Mouse (Mus musculus): ENCODE data around the gene Ntrk2. TPM values are rescaled to one million over a fixed set of nuclear protein-coding genes. Genes with fewer than 3 reads are reported as not detected.

Gene Ntrk2
- polyA plus RNA-seq, 1 experiment from 2014 or later: 51.5 TPM

- ATAC-seq (ENCODE audit: low FRiP score) (no peak), DNase-seq (ENCODE audit: low spot score) (no peak)
- H3K4me3 ChIP-seq (ENCODE audit: low read depth, low read length): no peak overlapping the region
- no peak overlapping the region for H3K9ac ChIP-seq (ENCODE audit: low read depth, low read length)
- no peaks in the 10 kb centered on the region; the same call in 1 of the 2 replicates for H3K4me1 ChIP-seq (replicated peaks; ENCODE audit: control insufficient read depth, insufficient read depth, low read length)
- H3K27ac ChIP-seq (ENCODE audit: low read depth, low read length): no peak overlapping the region
- H3K36me3 ChIP-seq (ENCODE audit: control insufficient read depth, insufficient read depth, low read length): no peaks in the 10 kb centered on the region
- no peak overlapping the region for H3K4me2 ChIP-seq (replicated peaks; ENCODE audit: low read depth, low read length)
- no peaks in the 10 kb centered on the region for H3K9me3 ChIP-seq (ENCODE audit: control insufficient read depth, low read length)
- 66% methylated on average over 5 of the region's 5 CpGs for WGBS
- no peaks in the 10 kb centered on the region for H3K27me3 ChIP-seq (ENCODE audit: control insufficient read depth, insufficient read depth, low read length)
Measured at GRCm38 (mm10) chr13:58972511-58972910, 166.1 kb downstream of the Ntrk2 start.

DNA sequence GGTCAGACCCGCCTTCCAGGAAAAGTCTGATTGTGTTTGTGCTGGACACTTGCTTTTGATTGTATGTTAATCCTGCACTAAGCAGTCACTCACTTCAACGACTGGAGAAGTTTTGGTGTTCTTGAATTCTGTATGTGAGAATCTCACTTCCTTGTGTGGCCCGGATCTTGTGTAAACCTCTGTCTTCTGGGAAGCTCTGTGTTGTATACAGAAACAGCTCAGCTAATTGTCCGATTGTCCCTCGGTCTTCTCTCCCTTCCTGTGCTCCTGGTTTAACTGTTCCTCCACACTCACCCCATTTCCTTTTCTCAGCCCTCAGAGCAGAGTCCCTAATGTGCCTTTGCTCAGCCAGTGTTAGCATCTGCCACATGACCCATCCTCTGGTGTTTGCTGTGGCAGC lies 190.1 kb downstream of the Ntrk2 start:
- ATAC-seq (ENCODE audit: low FRiP score) (no peak), DNase-seq (ENCODE audit: low spot score) (no peak)
- Histone ChIP-seq H3K4me3 (ENCODE audit: low read depth, low read length) (no peak overlapping the region), H3K36me3 (ENCODE audit: control insufficient read depth, insufficient read depth, low read length) (no peaks in the 10 kb centered on the region), H3K4me1 (replicated peaks; ENCODE audit: control insufficient read depth, insufficient read depth, low read length) (no peaks in the 10 kb centered on the region), H3K9me3 (ENCODE audit: control insufficient read depth, low read length) (no peaks in the 10 kb centered on the region), H3K4me2 (replicated peaks; ENCODE audit: low read depth, low read length) (no peak overlapping the region), H3K27ac (ENCODE audit: low read depth, low read length) (no peak overlapping the region), H3K27me3 (ENCODE audit: control insufficient read depth, insufficient read depth, low read length) (no peaks in the 10 kb centered on the region), H3K9ac (ENCODE audit: low read depth, low read length) (no peak overlapping the region)
- WGBS: 89% methylated on average over 5 of the region's 5 CpGs

DNA sequence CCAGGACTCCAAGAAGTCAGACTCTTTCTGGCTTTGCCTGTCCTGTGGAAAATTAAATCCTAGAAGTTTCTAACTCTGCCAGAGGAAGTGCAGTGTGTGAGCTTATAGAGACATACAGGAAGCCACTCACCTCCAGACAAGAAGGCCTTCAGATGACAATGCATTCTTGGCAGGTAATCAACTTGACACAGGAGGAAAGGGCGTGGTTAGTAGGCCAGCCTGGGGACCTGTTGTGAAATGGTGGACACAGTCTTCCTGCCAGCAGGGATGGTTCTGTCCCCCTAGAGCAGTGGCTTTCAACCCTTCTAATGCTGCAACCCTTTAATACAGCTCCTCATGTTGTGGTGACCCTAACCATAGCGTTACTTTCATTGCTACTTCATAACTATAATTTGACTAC lies 191.4 kb downstream of the Ntrk2 start:
- Histone ChIP-seq H3K9ac (ENCODE audit: low read depth, low read length) (no peak overlapping the region), H3K4me1 (replicated peaks; ENCODE audit: control insufficient read depth, insufficient read depth, low read length) (no peaks in the 10 kb centered on the region), H3K4me3 (ENCODE audit: low read depth, low read length) (no peak overlapping the region), H3K27me3 (ENCODE audit: control insufficient read depth, insufficient read depth, low read length) (no peaks in the 10 kb centered on the region), H3K9me3 (ENCODE audit: control insufficient read depth, low read length) (no peaks in the 10 kb centered on the region), H3K4me2 (replicated peaks; ENCODE audit: low read depth, low read length) (no peak overlapping the region), H3K27ac (ENCODE audit: low read depth, low read length) (no peak overlapping the region), H3K36me3 (ENCODE audit: control insufficient read depth, insufficient read depth, low read length) (no peaks in the 10 kb centered on the region)
- no peak for DNase-seq (ENCODE audit: low spot score)
- whole genome bisulfite sequencing: 88% methylated on average over 2 of the region's 2 CpGs
- ATAC-seq (ENCODE audit: low FRiP score): no peak

GRCm38 (mm10) chr13:58999373-59000053 lies 193.1 kb downstream of the Ntrk2 start:
- WGBS: 63% methylated on average over 11 of the region's 11 CpGs
- H3K9ac ChIP-seq (ENCODE audit: low read depth, low read length): no peak overlapping the region
- H3K4me3 ChIP-seq (ENCODE audit: low read depth, low read length): no peak overlapping the region
- ATAC-seq (ENCODE audit: low FRiP score) (no peak), DNase-seq (ENCODE audit: low spot score) (no peak)
- H3K36me3 ChIP-seq (ENCODE audit: control insufficient read depth, insufficient read depth, low read length): no peaks in the 10 kb centered on the region
- no peaks in the 10 kb centered on the region for H3K9me3 ChIP-seq (ENCODE audit: control insufficient read depth, low read length)
- H3K4me1 ChIP-seq (replicated peaks; ENCODE audit: control insufficient read depth, insufficient read depth, low read length): no peaks in the 10 kb centered on the region
- no peak overlapping the region for H3K27ac ChIP-seq (ENCODE audit: low read depth, low read length)
- H3K27me3 ChIP-seq (ENCODE audit: control insufficient read depth, insufficient read depth, low read length): no peaks in the 10 kb centered on the region
- no peak overlapping the region for H3K4me2 ChIP-seq (replicated peaks; ENCODE audit: low read depth, low read length)

DNA sequence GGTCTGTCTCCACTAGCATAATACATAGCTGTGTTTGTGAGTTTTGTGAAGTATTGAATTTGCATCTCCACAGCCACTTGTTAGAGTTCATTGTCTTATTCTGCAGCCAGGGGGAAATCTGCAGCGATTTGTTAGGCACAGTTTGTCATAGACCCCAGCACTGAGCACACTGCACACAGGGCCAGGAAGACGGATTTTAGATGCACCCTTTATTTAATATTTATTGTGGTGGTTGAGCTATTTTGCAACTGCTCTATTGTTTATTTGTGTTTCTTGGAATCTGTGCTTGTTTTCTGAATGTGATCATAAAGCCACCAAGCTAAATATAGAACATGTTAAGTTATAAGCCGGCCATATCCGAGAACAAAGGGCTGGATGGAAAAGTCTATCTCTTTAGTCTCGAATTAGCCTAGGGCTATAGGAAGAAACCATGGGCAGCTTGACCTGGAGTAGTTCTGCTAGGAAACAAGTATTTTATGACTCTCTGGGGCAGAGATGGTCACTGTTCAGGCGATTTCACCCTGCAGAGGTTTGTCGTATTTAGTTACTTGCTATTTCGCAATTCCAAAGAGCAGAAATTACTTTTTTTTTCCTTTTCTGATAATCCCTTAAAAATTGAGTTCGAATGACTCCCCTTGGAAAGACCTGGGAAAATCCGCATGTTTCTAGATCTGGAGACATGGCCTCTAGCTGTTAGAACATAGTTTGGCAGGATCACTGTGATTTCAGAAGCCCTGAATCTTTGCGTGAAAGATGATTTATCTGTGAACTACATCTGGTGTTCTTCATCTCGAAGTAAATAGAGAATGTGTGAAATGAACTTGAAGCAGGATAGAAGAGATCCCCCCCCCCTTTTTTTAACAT lies 196.8 kb downstream of the Ntrk2 start:
- H3K9me3 ChIP-seq (ENCODE audit: control insufficient read depth, low read length): no peaks in the 10 kb centered on the region
- DNase-seq (ENCODE audit: low spot score): no peak
- H3K4me1 ChIP-seq (replicated peaks; ENCODE audit: control insufficient read depth, insufficient read depth, low read length): no peaks in the 10 kb centered on the region; the same call in 1 of the 2 replicates
- H3K27ac ChIP-seq (ENCODE audit: low read depth, low read length): no peak overlapping the region
- no peak overlapping the region for H3K9ac ChIP-seq (ENCODE audit: low read depth, low read length)
- no peaks in the 10 kb centered on the region for H3K36me3 ChIP-seq (ENCODE audit: control insufficient read depth, insufficient read depth, low read length)
- H3K27me3 ChIP-seq (ENCODE audit: control insufficient read depth, insufficient read depth, low read length): no peaks in the 10 kb centered on the region
- no peak for ATAC-seq (ENCODE audit: low FRiP score)
- H3K4me3 ChIP-seq (ENCODE audit: low read depth, low read length): no peak overlapping the region
- WGBS: 80% methylated on average over 12 of the region's 12 CpGs
- H3K4me2 ChIP-seq (replicated peaks; ENCODE audit: low read depth, low read length): no peak overlapping the region

DNA sequence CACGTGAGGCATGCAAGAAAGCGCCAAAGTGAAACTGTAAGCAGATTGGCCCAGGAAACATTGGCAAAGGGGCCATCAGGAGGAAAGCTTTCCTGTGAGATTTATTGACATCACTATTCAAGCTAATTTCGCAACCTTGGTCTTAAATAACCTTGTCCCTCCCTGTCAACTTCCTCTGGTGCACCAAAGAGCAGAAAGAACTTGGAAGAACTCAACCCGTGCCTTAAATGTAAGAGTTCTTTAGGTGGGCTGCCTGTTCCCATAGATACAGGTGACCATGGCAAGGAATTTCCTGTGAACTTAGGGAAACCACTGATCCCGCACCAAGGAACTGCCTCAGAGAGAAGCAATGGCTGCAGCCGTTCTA lies 197.4 kb downstream of the Ntrk2 start:
- Histone ChIP-seq H3K4me1 (replicated peaks; ENCODE audit: control insufficient read depth, insufficient read depth, low read length) (no peaks in the 10 kb centered on the region; the same call in 1 of the 2 replicates), H3K4me3 (ENCODE audit: low read depth, low read length) (no peak overlapping the region), H3K9ac (ENCODE audit: low read depth, low read length) (no peak overlapping the region), H3K27me3 (ENCODE audit: control insufficient read depth, insufficient read depth, low read length) (no peaks in the 10 kb centered on the region), H3K4me2 (replicated peaks; ENCODE audit: low read depth, low read length) (no peak overlapping the region), H3K27ac (ENCODE audit: low read depth, low read length) (no peak overlapping the region), H3K36me3 (ENCODE audit: control insufficient read depth, insufficient read depth, low read length) (no peaks in the 10 kb centered on the region), H3K9me3 (ENCODE audit: control insufficient read depth, low read length) (no peaks in the 10 kb centered on the region)
- DNase-seq (ENCODE audit: low spot score) (no peak), ATAC-seq (ENCODE audit: low FRiP score) (no peak)
- 54% methylated on average over 6 of the region's 6 CpGs for WGBS

DNA sequence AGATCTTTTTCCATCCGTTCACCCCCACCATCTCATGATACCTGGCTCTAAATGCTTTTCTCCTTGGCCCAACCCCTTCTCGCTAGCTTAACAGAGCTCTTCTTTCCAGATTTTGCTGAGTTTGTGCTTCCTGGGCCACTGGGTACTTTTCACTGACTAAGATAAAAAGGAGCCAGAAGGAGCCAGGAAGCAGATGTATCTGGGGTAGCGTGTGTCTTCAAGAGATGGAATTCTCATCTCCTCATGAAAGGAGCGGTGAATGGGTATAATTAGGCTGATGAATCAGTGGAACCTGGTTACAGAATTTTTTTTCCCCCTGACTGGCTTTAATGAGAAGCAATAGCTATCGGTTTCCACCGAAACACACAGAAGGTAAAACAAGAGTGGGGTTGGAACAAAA lies 198.2 kb downstream of the Ntrk2 start:
- ATAC-seq (ENCODE audit: low FRiP score): no peak
- Histone ChIP-seq H3K36me3 (ENCODE audit: control insufficient read depth, insufficient read depth, low read length) (no peaks in the 10 kb centered on the region), H3K27me3 (ENCODE audit: control insufficient read depth, insufficient read depth, low read length) (no peaks in the 10 kb centered on the region), H3K9ac (ENCODE audit: low read depth, low read length) (no peak overlapping the region), H3K27ac (ENCODE audit: low read depth, low read length) (peak overlapping the region; percentile 24; the same call in 1 of the 2 replicates), H3K9me3 (ENCODE audit: control insufficient read depth, low read length) (no peaks in the 10 kb centered on the region), H3K4me3 (ENCODE audit: low read depth, low read length) (no peak overlapping the region), H3K4me2 (replicated peaks; ENCODE audit: low read depth, low read length) (no peak overlapping the region), H3K4me1 (replicated peaks; ENCODE audit: control insufficient read depth, insufficient read depth, low read length) (no peaks in the 10 kb centered on the region; the same call in 1 of the 2 replicates)
- DNase-seq (ENCODE audit: low spot score): no peak
- 60% methylated on average over 6 of the region's 6 CpGs for WGBS

GRCm38 (mm10) chr13:59009855-59010254 lies 203.5 kb downstream of the Ntrk2 start:
- Histone ChIP-seq H3K4me1 (replicated peaks; ENCODE audit: control insufficient read depth, insufficient read depth, low read length) (no peaks in the 10 kb centered on the region; the same call in 1 of the 2 replicates), H3K9ac (ENCODE audit: low read depth, low read length) (no peak overlapping the region), H3K9me3 (ENCODE audit: control insufficient read depth, low read length) (no peaks in the 10 kb centered on the region), H3K36me3 (ENCODE audit: control insufficient read depth, insufficient read depth, low read length) (no peaks in the 10 kb centered on the region), H3K27me3 (ENCODE audit: control insufficient read depth, insufficient read depth, low read length) (no peaks in the 10 kb centered on the region), H3K4me3 (ENCODE audit: low read depth, low read length) (no peak overlapping the region), H3K27ac (ENCODE audit: low read depth, low read length) (no peak overlapping the region), H3K4me2 (replicated peaks; ENCODE audit: low read depth, low read length) (no peak overlapping the region)
- 87% methylated on average over 5 of the region's 5 CpGs for WGBS
- DNase-seq (ENCODE audit: low spot score) (no peak), ATAC-seq (ENCODE audit: low FRiP score) (no peak)

All from hindbrain, embryonic 11.5 days (tissue).